Mouse (Mus musculus): ENCODE data around the gene Sectm1a.

- TF ChIP-seq CTCF (IDR thresholded peaks at IDR 0.05; ENCODE audit: insufficient read depth, low read length) = no peak
- no peak for TF ChIP-seq POLR2A (IDR thresholded peaks at IDR 0.05; ENCODE audit: borderline replicate concordance, extremely low read depth, low read depth, low read length)
Observed at GRCm38 (mm10) chr11:121118106-121118505, 37.1 kb upstream of the Sectm1a start.

Measured in lung, adult 2 months (tissue).